Mouse (Mus musculus) ES-Bruce4 (cell line): ENCODE measurements around the gene Fitm2. TPM values are rescaled to one million over a fixed set of nuclear protein-coding genes. Genes with fewer than 3 reads are reported as not detected.
"Not testable (repeated sequence)": the region's sequence is repeated elsewhere in the genome, so short reads cannot be mapped to it uniquely, and the experiment has no call there.

Experiments used
- H3K27ac ChIP-seq: 2 replicates; pipeline ENCODE4 v1.5.1; 2012; ENCODE audit warnings: low read length, inconsistent platforms; ENCODE audit not compliant: insufficient read depth
- H3K27me3 ChIP-seq: 2 replicates; pipeline ENCODE4 v1.6.1; 2012; ENCODE audit warnings: mild to moderate bottlenecking, low read length, inconsistent platforms; ENCODE audit not compliant: control insufficient read depth, poor library complexity, insufficient read depth, severe bottlenecking
- H3K36me3 ChIP-seq: 2 replicates; pipeline ENCODE4 v1.6.1; 2012; ENCODE audit warnings: inconsistent platforms, mild to moderate bottlenecking, low read length, moderate library complexity; ENCODE audit not compliant: control insufficient read depth, poor library complexity, insufficient read depth, severe bottlenecking
- H3K4me1 ChIP-seq: one replicate; pipeline ENCODE4 v1.8.1; 2011; ENCODE audit warnings: low read length; ENCODE audit not compliant: control insufficient read depth, insufficient read depth
- H3K4me3 ChIP-seq: 2 replicates; pipeline ENCODE4 v1.5.1; 2011; ENCODE audit warnings: low read depth, mild to moderate bottlenecking, low read length
- H3K9ac ChIP-seq: 2 replicates; pipeline ENCODE4 v1.6.1; 2012; ENCODE audit warnings: low read depth, mild to moderate bottlenecking, inconsistent platforms; ENCODE audit not compliant: poor library complexity, severe bottlenecking
- H3K9me3 ChIP-seq: replicated peaks from 2 replicates; pipeline ENCODE4 v1.6.1; 2012; ENCODE audit warnings: mild to moderate bottlenecking, low read length, inconsistent platforms; ENCODE audit not compliant: control insufficient read depth, poor library complexity, insufficient read depth, severe bottlenecking
- CTCF ChIP-seq: IDR thresholded peaks from one replicate; pipeline ENCODE4 v1.8.1; 2011; ENCODE audit warnings: low read depth, low read length
- EP300 ChIP-seq: IDR thresholded peaks from 2 replicates; pipeline ENCODE4 v1.6.1; 2011; ENCODE audit warnings: low read depth, low read length; ENCODE audit not compliant: insufficient read depth
- POLR2A ChIP-seq: IDR thresholded peaks from one replicate; pipeline ENCODE4 v1.8.1; 2011; ENCODE audit warnings: low read length; ENCODE audit not compliant: insufficient read depth
- polyA plus RNA-seq: library from polyadenylated mRNA; stranded (reverse); fragments of >200 nt; gene quantifications from 2 replicates; pipeline ENCODE4 v1.2.4, GENCODE M21; 2011; ENCODE audit warnings: low read depth; ENCODE audit not compliant: missing spikeins, insufficient read depth, insufficient read length

The Fitm2 gene
- polyA plus RNA-seq, 1 experiment = 4.9 TPM

DNA sequence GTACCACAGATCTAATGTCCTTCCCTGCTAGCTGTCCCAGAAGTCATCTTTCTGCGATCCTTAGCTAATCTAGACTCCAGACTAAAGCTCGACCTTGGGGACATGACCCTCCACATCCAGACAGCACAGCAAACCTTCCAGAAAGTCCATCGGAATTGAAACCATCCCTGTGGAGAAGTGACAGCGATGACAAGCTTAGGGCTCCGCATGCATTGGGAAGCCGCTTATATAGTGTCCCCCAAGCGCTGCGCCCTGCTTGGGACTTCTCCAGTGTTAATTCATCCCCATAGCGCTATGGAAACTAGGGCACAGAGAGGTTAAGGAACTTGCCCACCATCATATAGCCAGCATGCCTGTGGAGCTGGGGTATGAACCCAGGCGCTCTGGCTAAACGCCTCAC is 9.6 kb downstream of the Fitm2 start:
- no peak overlapping the region for H3K4me3 ChIP-seq
- no peak overlapping the region for H3K9ac ChIP-seq
- TF ChIP-seq CTCF (no peak), EP300 (no peak), POLR2A (no peak)
- H3K27ac ChIP-seq = peak overlapping the region; percentile 96
- no peaks in the 10 kb centered on the region for H3K9me3 ChIP-seq
- no peaks in the 10 kb centered on the region for H3K27me3 ChIP-seq
- no peaks in the 10 kb centered on the region; the same call in 1 of the 2 replicates for H3K36me3 ChIP-seq
- peaks cover 15% of the 10 kb centered on the region for H3K4me1 ChIP-seq

DNA sequence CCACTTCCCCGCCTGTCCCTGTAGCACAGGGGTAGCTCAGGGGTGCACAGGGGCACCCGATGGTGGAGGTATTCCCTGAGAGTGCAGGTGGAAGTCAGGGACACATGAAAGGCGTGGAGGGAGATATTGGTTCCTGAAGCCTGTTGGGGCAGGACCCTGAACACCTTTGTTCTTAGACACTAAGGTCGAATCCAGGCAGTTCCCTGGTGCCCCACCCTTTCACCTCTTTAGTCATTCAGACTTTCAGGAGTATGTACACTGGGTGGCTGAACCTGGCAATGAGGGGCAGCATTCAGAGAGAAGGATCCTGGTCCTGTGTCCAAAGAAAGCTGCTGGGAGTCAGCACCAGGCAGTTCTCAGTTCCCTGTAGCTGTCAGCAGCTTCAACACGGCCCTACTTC is 10.0 kb downstream of the Fitm2 start:
- Histone ChIP-seq H3K36me3 (no peaks in the 10 kb centered on the region), H3K27me3 (no peaks in the 10 kb centered on the region), H3K9ac (no peak overlapping the region), H3K27ac (peak overlapping the region; percentile 96), H3K4me1 (peaks cover 15% of the 10 kb centered on the region), H3K4me3 (no peak overlapping the region), H3K9me3 (no peaks in the 10 kb centered on the region)
- TF ChIP-seq CTCF = no peak
- TF ChIP-seq EP300 = 0 out of 2 replicates have a peak, but pooled peaks have one; percentile 29

DNA sequence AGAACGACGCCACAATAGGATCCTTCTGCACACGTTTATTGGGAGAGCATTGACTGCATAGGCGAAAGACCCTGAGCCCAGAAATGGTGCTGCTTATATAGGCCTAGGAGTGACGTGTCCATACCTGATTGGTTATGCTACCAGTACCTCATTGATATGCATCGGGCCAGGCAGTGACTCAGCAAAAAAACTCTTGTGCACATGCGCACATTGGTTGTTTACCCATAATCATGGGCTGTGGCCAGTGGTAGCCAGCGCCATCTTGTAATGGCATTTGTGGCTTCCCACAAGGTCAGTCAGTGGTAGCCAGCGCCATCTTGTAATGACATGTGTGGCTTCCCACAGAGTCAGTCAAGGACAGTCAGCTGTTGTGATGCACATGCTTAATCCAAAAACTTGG is 11.1 kb downstream of the Fitm2 start:
- Histone ChIP-seq H3K4me1 (peaks cover 12% of the 10 kb centered on the region), H3K27ac (peak overlapping the region; percentile 96)
- H3K9me3 ChIP-seq, H3K36me3 ChIP-seq, H3K27me3 ChIP-seq, H3K4me3 ChIP-seq, H3K9ac ChIP-seq: not testable (repeated sequence)

DNA sequence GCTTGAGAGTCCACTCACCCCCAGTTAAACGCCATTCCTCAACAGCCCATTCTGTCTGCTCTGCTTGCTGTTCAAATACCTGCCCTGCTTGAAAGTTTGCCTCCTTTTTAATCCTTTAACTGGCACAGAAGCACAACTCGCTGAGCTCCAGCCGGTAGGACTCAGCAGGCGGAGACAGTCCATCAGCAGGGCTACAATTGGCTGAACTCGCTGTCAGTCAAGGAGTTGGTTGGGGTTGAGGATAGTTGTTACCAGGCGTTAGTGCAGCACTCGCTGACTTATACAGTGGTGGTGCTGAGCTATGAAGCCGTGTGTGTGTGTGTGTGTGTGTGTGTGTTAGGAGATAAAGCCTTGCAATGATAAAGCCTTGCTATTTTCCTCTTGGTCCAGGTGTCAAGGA is 11.8 kb downstream of the Fitm2 start:
- H3K9ac ChIP-seq = no peak overlapping the region
- no peak overlapping the region for H3K27ac ChIP-seq
- H3K36me3 ChIP-seq = no peaks in the 10 kb centered on the region
- TF ChIP-seq CTCF (no peak), EP300 (no peak), POLR2A (no peak)
- H3K27me3 ChIP-seq = no peaks in the 10 kb centered on the region
- H3K4me1 ChIP-seq = peaks cover 12% of the 10 kb centered on the region
- no peaks in the 10 kb centered on the region for H3K9me3 ChIP-seq
- H3K4me3 ChIP-seq = no peak overlapping the region

DNA sequence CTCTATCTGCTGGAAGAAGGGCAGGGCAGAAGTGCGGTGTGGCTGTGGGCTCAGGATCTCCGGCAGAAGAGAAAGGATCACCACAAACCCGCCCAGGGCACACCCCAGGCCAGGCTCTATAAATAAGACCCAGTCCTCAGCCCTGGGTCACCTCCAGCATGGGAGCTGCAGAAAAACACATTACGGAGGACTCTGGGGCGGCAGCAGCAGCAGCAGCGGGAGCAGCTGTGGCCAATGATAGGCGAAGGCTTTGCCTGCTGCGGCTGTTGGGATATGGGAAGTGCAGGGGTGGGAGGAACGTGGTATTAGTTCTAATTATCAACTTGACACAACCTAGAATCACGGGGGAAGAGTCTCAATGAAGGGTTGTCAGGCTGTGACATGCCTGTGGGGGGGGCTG is 13.0 kb downstream of the Fitm2 start:
- no peak overlapping the region for H3K27ac ChIP-seq
- 0 out of 2 replicates have a peak overlapping the region, but pooled peaks have one; percentile 9 for H3K9ac ChIP-seq
- peaks cover 11% of the 10 kb centered on the region for H3K4me1 ChIP-seq
- no peak for TF ChIP-seq POLR2A
- TF ChIP-seq EP300 = no peak
- no peak for TF ChIP-seq CTCF
- no peaks in the 10 kb centered on the region for H3K9me3 ChIP-seq
- H3K36me3 ChIP-seq = no peaks in the 10 kb centered on the region
- H3K27me3 ChIP-seq = no peaks in the 10 kb centered on the region
- H3K4me3 ChIP-seq = peak overlapping the region; percentile 13; the same call in 1 of the 2 replicates

DNA sequence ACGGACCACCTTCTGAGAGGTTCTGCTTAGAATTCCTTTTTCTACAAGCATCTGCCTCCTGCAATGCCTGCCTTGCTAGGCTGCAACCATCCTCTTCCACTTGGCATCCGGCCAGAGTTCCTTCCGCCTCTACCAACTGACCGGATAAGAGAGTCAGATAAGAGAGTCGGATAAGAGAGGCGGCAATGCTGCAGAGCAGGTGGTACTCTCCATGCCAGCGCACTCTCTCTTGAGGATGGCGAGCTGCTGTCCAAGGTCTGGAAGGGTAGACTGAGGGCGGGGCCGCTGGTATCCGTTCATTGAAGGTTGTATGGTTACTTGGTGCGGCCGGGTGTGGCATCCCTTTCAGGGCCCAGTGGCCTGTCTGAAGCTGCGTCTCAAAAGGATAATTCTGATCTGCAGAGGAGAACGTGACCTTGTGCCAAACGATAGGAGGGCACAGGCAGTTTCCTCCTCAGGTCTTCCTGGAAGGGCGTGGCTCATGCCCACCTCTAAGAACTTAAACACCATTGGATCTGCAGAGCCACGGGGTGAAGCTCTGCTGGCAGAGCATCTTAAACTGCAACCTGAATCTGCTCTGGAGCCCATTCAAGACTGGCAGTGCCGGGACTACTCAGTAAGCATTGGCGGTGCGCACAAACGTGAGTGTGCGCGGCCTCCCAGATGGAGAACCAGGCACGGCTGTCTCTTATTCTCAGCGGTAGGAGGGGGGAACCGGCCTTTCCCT is 13.7 kb downstream of the Fitm2 start:
- H3K4me1 ChIP-seq = peaks cover 7% of the 10 kb centered on the region
- no peaks in the 10 kb centered on the region for H3K9me3 ChIP-seq
- H3K27ac ChIP-seq = no peak overlapping the region
- no peaks in the 10 kb centered on the region for H3K36me3 ChIP-seq
- peak overlapping the region; percentile 13; the same call in 1 of the 2 replicates for H3K4me3 ChIP-seq
- TF ChIP-seq CTCF (no peak), POLR2A (no peak), EP300 (no peak)
- no peaks in the 10 kb centered on the region for H3K27me3 ChIP-seq
- 0 out of 2 replicates have a peak overlapping the region, but pooled peaks have one; percentile 9 for H3K9ac ChIP-seq
